In genomic region chr4:117104672-117105071, GRCm38 (mm10) we compare ENCODE assay signal across 21 mouse cellular contexts. TPM values are rescaled to one million over a fixed set of nuclear protein-coding genes. Genes with fewer than 3 reads are reported as not detected.
DNase-seq lines count a peak whose midpoint lies in the region; ATAC-seq and TF ChIP-seq lines count a peak whose summit lies in the region.
"Had no signal": no experiment of that assay in that cellular context is flagged by ENCODE, and none has a peak within 500 bp of the region (broad histone marks: within the 10 kb centered on the region; RNA-seq: fewer than 3 reads in every experiment).

No protein-coding gene starts in this region.

- no peaks in the 10 kb centered on the region for H3K9me3 ChIP-seq in intestine, postnatal 0 days (ENCODE audit: control insufficient read depth)
- H3K9me3 ChIP-seq in intestine, embryonic 15.5 days, result no peaks in the 10 kb centered on the region
- H3K9me3 ChIP-seq: embryonic facial prominence, embryonic 12.5 days; forebrain, embryonic 10.5 days; heart, embryonic 10.5 days; liver, embryonic 13.5 days; neural tube, embryonic 12.5 days; stomach, embryonic 15.5 days had no signal

- no peaks in the 10 kb centered on the region for H3K36me3 ChIP-seq in intestine, postnatal 0 days (ENCODE audit: control insufficient read depth, insufficient read depth)
- no peaks in the 10 kb centered on the region for H3K36me3 ChIP-seq in intestine, embryonic 15.5 days
- H3K36me3 ChIP-seq in testis, adult 2 months (ENCODE audit: control insufficient read depth, insufficient read depth, low read length), result no peaks in the 10 kb centered on the region
- H3K36me3 ChIP-seq: liver, embryonic 13.5 days; stomach, embryonic 15.5 days had no signal

- intact Hi-C loops in gastrocnemius, adult 2 months (cut with DNase I), result no loop called here

- 0 out of 2 replicates have a peak, but pooled peaks have one; percentile 7 for TF ChIP-seq CTCF in intestine, postnatal 0 days (IDR thresholded peaks at IDR 0.05; ENCODE audit: low read depth)
- TF ChIP-seq CTCF in testis, adult 2 months (IDR thresholded peaks at IDR 0.05; ENCODE audit: control insufficient read depth, insufficient read depth, insufficient replicate concordance, low read depth, low read length), result no peak
- TF ChIP-seq CTCF in gastrocnemius, adult 2 months (IDR thresholded peaks at IDR 0.05), result no peak

- no peak for ATAC-seq in intestine, postnatal 0 days
- no peak for ATAC-seq in intestine, embryonic 15.5 days

- no peak overlapping the region for H3K4me3 ChIP-seq in intestine, postnatal 0 days (ENCODE audit: low read depth, low read length)
- H3K4me3 ChIP-seq in intestine, embryonic 15.5 days (replicated peaks), result no peak overlapping the region
- H3K4me3 ChIP-seq in testis, adult 2 months (ENCODE audit: control insufficient read depth, low read depth, low read length), result peak overlapping the region; percentile 48
- H3K4me3 ChIP-seq in gastrocnemius, adult 2 months, result no peak overlapping the region
- H3K4me3 ChIP-seq: embryonic facial prominence, embryonic 12.5 days; forebrain, embryonic 10.5 days; heart, embryonic 10.5 days; liver, embryonic 13.5 days; neural tube, embryonic 12.5 days; stomach, embryonic 15.5 days had no signal

- H3K4me2 ChIP-seq in intestine, postnatal 0 days (replicated peaks; ENCODE audit: low read depth), result no peak overlapping the region
- no peak overlapping the region for H3K4me2 ChIP-seq in intestine, embryonic 15.5 days (replicated peaks)
- H3K4me2 ChIP-seq: embryonic facial prominence, embryonic 12.5 days; liver, embryonic 13.5 days; neural tube, embryonic 12.5 days; stomach, embryonic 15.5 days had no signal

- no peak for TF ChIP-seq POLR2A in testis, adult 2 months (IDR thresholded peaks at IDR 0.05; ENCODE audit: control insufficient read depth, low read depth, low read length)

- no peaks in the 10 kb centered on the region for H3K4me1 ChIP-seq in intestine, postnatal 0 days (replicated peaks; ENCODE audit: control insufficient read depth, insufficient read depth, low read length)
- H3K4me1 ChIP-seq in intestine, embryonic 15.5 days (replicated peaks), result no peaks in the 10 kb centered on the region
- no peaks in the 10 kb centered on the region for H3K4me1 ChIP-seq in testis, adult 2 months (ENCODE audit: control insufficient read depth, insufficient read depth, low read length)
- H3K4me1 ChIP-seq: embryonic facial prominence, embryonic 12.5 days; liver, embryonic 13.5 days; neural tube, embryonic 12.5 days; stomach, embryonic 15.5 days had no signal

- 82% methylated on average over 10 of the region's 10 CpGs for WGBS in intestine, postnatal 0 days
- 77% methylated on average over 10 of the region's 10 CpGs for WGBS in intestine, embryonic 15.5 days

- no peak for DNase-seq in testis, postnatal 10 days (ENCODE audit: low spot score)
- DNase-seq in NIH3T3 (ENCODE audit: low read depth), result peak; percentile 29
- no peak for DNase-seq in adrenal gland, postnatal 4 days (ENCODE audit: low spot score in 2 of 2)
- no peak for DNase-seq in gastrocnemius, adult 2 months
- DNase-seq: cerebellum, adult 18-20 months; gastrocnemius, postnatal 25 days; heart, postnatal 10 days; liver, embryonic 13.5 days; lung, postnatal 10 days; thymus, postnatal 25 days had no signal

- H3K27ac ChIP-seq in intestine, postnatal 0 days (ENCODE audit: low read depth, low read length), result no peak overlapping the region
- no peak overlapping the region for H3K27ac ChIP-seq in intestine, embryonic 15.5 days
- H3K27ac ChIP-seq in testis, adult 2 months (ENCODE audit: control insufficient read depth, insufficient read depth, low read depth, low read length), result no peak overlapping the region
- no peak overlapping the region for H3K27ac ChIP-seq in gastrocnemius, adult 2 months
- H3K27ac ChIP-seq: forebrain, embryonic 10.5 days; heart, embryonic 10.5 days; liver, embryonic 13.5 days; neural tube, embryonic 12.5 days; stomach, embryonic 15.5 days had no signal

- H3K9ac ChIP-seq in intestine, postnatal 0 days (ENCODE audit: low read depth, low read length), result no peak overlapping the region
- no peak overlapping the region for H3K9ac ChIP-seq in intestine, embryonic 15.5 days
- H3K9ac ChIP-seq: embryonic facial prominence, embryonic 12.5 days; liver, embryonic 13.5 days; neural tube, embryonic 12.5 days; stomach, embryonic 15.5 days had no signal

- H3K27me3 ChIP-seq in intestine, postnatal 0 days (replicated peaks; ENCODE audit: control insufficient read depth, insufficient read depth, low read length), result no peaks in the 10 kb centered on the region
- H3K27me3 ChIP-seq in intestine, embryonic 15.5 days (replicated peaks), result no peaks in the 10 kb centered on the region
- no peaks in the 10 kb centered on the region for H3K27me3 ChIP-seq in testis, adult 2 months (ENCODE audit: control insufficient read depth, insufficient read depth, low read length)
- H3K27me3 ChIP-seq: embryonic facial prominence, embryonic 12.5 days; liver, embryonic 13.5 days; neural tube, embryonic 12.5 days; stomach, embryonic 15.5 days had no signal

RNA-seq across cellular contexts. Expression of gene Ptch2, which starts 8.8 kb away (rescaled TPM):
- 1.3 and 1.4 TPM in 2 replicates for polyA plus RNA-seq in intestine, postnatal 0 days (2015; fragmentation: Nextera tagmentation; extraction: Ambion mirVana)
- polyA plus RNA-seq in intestine, embryonic 15.5 days (2015; fragmentation: Nextera tagmentation; extraction: Ambion mirVana), result 5.6 and 5.9 TPM in 2 replicates
- 31.0 and 31.2 TPM in 2 replicates for polyA plus RNA-seq in testis, adult 2 months (2012; rRNA removed)
- 10 to 100 TPM; 13.3 to 14.2 TPM for total RNA-seq in adrenal gland, postnatal 4 days (2021)
- total RNA-seq in gastrocnemius, adult 2 months (2021), result under 1 TPM; 0.22 to 0.54 TPM
- total RNA-seq: megakaryocyte-erythroid progenitor cell, adult 5-6 weeks had no signal

RNA-seq across cellular contexts. Expression of gene Btbd19, which starts 20.9 kb away (rescaled TPM):
- 2.9 and 3.5 TPM in 2 replicates for polyA plus RNA-seq in intestine, postnatal 0 days (2015; fragmentation: Nextera tagmentation; extraction: Ambion mirVana)
- 6.0 and 7.6 TPM in 2 replicates for polyA plus RNA-seq in intestine, embryonic 15.5 days (2015; fragmentation: Nextera tagmentation; extraction: Ambion mirVana)
- polyA plus RNA-seq in testis, adult 2 months (2012; rRNA removed), result 2.6 and 3.2 TPM in 2 replicates
- 10 to 100 TPM in 1 of 2 experiments, 1 to 10 TPM in 1; 9.1 to 10.8 TPM for total RNA-seq in adrenal gland, postnatal 4 days (2021)
- 1 to 10 TPM; 2.3 to 2.5 TPM for total RNA-seq in gastrocnemius, adult 2 months (2021)

RNA-seq across cellular contexts. Expression of gene Tctex1d4, which starts 21.9 kb away (rescaled TPM):
- 0.22 TPM in 2 replicates for polyA plus RNA-seq in intestine, postnatal 0 days (2015; fragmentation: Nextera tagmentation; extraction: Ambion mirVana)
- polyA plus RNA-seq in intestine, embryonic 15.5 days (2015; fragmentation: Nextera tagmentation; extraction: Ambion mirVana), result not detected in 2 replicates
- polyA plus RNA-seq in testis, adult 2 months (2012; rRNA removed), result 0.28 and 0.29 TPM in 2 replicates
- total RNA-seq in adrenal gland, postnatal 4 days (2021), result not detected
- total RNA-seq in gastrocnemius, adult 2 months (2021), result not detected
- total RNA-seq: adrenal gland, adult 2 months; gastrocnemius, postnatal 25 days; left cerebral cortex, postnatal 36 days; megakaryocyte-erythroid progenitor cell, adult 5-6 weeks had no signal
- polyA plus RNA-seq: adrenal gland, adult 2 months; embryonic facial prominence, embryonic 12.5 days; forebrain, embryonic 10.5 days; heart, embryonic 10.5 days; liver, embryonic 13.5 days; neural tube, embryonic 12.5 days had no signal

RNA-seq across cellular contexts. Expression of gene Plk3, which starts 29.1 kb away (rescaled TPM):
- 5.3 and 7.0 TPM in 2 replicates for polyA plus RNA-seq in intestine, postnatal 0 days (2015; fragmentation: Nextera tagmentation; extraction: Ambion mirVana)
- polyA plus RNA-seq in intestine, embryonic 15.5 days (2015; fragmentation: Nextera tagmentation; extraction: Ambion mirVana), result 3.6 and 3.7 TPM in 2 replicates
- 0.94 and 1.5 TPM in 2 replicates for polyA plus RNA-seq in testis, adult 2 months (2012; rRNA removed)
- total RNA-seq in adrenal gland, postnatal 4 days (2021), result 1 to 10 TPM; 4.8 to 5.7 TPM
- total RNA-seq in gastrocnemius, adult 2 months (2021), result under 1 TPM; 0.73 to 0.74 TPM

RNA-seq across cellular contexts. Expression of gene Rps8, which starts 51.4 kb away (rescaled TPM):
- 563 and 564 TPM in 2 replicates for polyA plus RNA-seq in intestine, postnatal 0 days (2015; fragmentation: Nextera tagmentation; extraction: Ambion mirVana)
- 1,027 and 1,033 TPM in 2 replicates for polyA plus RNA-seq in intestine, embryonic 15.5 days (2015; fragmentation: Nextera tagmentation; extraction: Ambion mirVana)
- 185 and 230 TPM in 2 replicates for polyA plus RNA-seq in testis, adult 2 months (2012; rRNA removed)
- 1,000 to 10,000 TPM; 1,506 to 1,548 TPM for total RNA-seq in adrenal gland, postnatal 4 days (2021)
- 100 to 1,000 TPM; 527 to 622 TPM for total RNA-seq in gastrocnemius, adult 2 months (2021)
